Mouse (Mus musculus): ENCODE measurements at regions not wholly inside any gene's neighbourhood (a gene's known extent, or its start where the extent isn't known, plus 50 kb on each side); places are given as distances from the start of the nearest gene placed in this dataset.

- intact Hi-C loops (cut with DNase I): loop anchor here (5.0 kb wide), 1 partner anchor 240 kb away; the partner anchor contains the start of gene Gdnf
- DNase-seq: no peak
Measured at GRCm38 (mm10) chr15:7572221-7572620, 174.0 kb upstream of the Egflam start.

- intact Hi-C loops (cut with DNase I): loop anchor here (5.0 kb wide), 1 partner anchor 238 kb away; the partner anchor contains the start of gene Gdnf
- peak; percentile 8 to 15 for DNase-seq
Measured at GRCm38 (mm10) chr15:7574264-7574663, 176.1 kb upstream of the Egflam start.

GRCm38 (mm10) chr15:7574811-7575210 lies 176.6 kb upstream of the Egflam start:
- intact Hi-C loops (cut with DNase I): loop anchor here (5.0 kb wide), 1 partner anchor 237 kb away; the partner anchor contains the start of gene Gdnf
- peak; percentile 68 to 71 for DNase-seq

- no peak for DNase-seq
- intact Hi-C loops (cut with DNase I): no loop called here
Measured at GRCm38 (mm10) chr15:7578439-7578838, 180.2 kb upstream of the Egflam start.

- DNase-seq: no peak
- intact Hi-C loops (cut with DNase I): no loop called here
Measured at GRCm38 (mm10) chr15:7587210-7587609, 189.0 kb upstream of the Egflam start.

GRCm38 (mm10) chr15:7591486-7591885 lies 193.3 kb upstream of the Egflam start:
- DNase-seq: peak in 1 of 2 experiments; percentile 16
- intact Hi-C loops (cut with DNase I): no loop called here

- intact Hi-C loops (cut with DNase I): no loop called here
- DNase-seq: no peak
Measured at GRCm38 (mm10) chr15:7597335-7597734, 199.1 kb upstream of the Egflam start.

GRCm38 (mm10) chr15:7597805-7598204 lies 199.6 kb upstream of the Egflam start:
- no peak for DNase-seq
- intact Hi-C loops (cut with DNase I): no loop called here

GRCm38 (mm10) chr15:7601540-7601939 lies 203.3 kb upstream of the Egflam start:
- no peak for DNase-seq

GRCm38 (mm10) chr15:7604847-7605246 lies 205.8 kb upstream of the Gdnf start:
- no peak for DNase-seq
- intact Hi-C loops (cut with DNase I): no loop called here

More at GRCm38 (mm10) chr15:7601540-7601939, 203.3 kb upstream of the Egflam start:
- intact Hi-C loops (cut with DNase I): no loop called here

- intact Hi-C loops (cut with DNase I): no loop called here
- DNase-seq: no peak
Measured at GRCm38 (mm10) chr15:7617954-7618353, 192.7 kb upstream of the Gdnf start.

- intact Hi-C loops (cut with DNase I): no loop called here
- no peak for DNase-seq
Measured at GRCm38 (mm10) chr15:7623026-7623425, 187.6 kb upstream of the Gdnf start.

GRCm38 (mm10) chr15:7624689-7625472 lies 185.8 kb upstream of the Gdnf start:
- intact Hi-C loops (cut with DNase I): no loop called here

GRCm38 (mm10) chr15:7629826-7630225 lies 180.8 kb upstream of the Gdnf start:
- intact Hi-C loops (cut with DNase I): no loop called here
- DNase-seq: no peak

More at GRCm38 (mm10) chr15:7624689-7625472, 185.8 kb upstream of the Gdnf start:
- no peak for DNase-seq

- no peak for DNase-seq
- intact Hi-C loops (cut with DNase I): no loop called here
Measured at GRCm38 (mm10) chr15:7635234-7635633, 175.4 kb upstream of the Gdnf start.

- no peak for DNase-seq
- intact Hi-C loops (cut with DNase I): no loop called here
Measured at GRCm38 (mm10) chr15:7639444-7639843, 171.2 kb upstream of the Gdnf start.

GRCm38 (mm10) chr15:7642075-7642474 lies 168.6 kb upstream of the Gdnf start:
- intact Hi-C loops (cut with DNase I): no loop called here
- DNase-seq: no peak

GRCm38 (mm10) chr15:7650705-7651104 lies 159.9 kb upstream of the Gdnf start:
- no peak for DNase-seq
- intact Hi-C loops (cut with DNase I): no loop called here

- DNase-seq: peak in 1 of 2 experiments; percentile 2
- intact Hi-C loops (cut with DNase I): no loop called here
Measured at GRCm38 (mm10) chr15:7663888-7664287, 146.8 kb upstream of the Gdnf start.

- DNase-seq: no peak
- intact Hi-C loops (cut with DNase I): no loop called here
Measured at GRCm38 (mm10) chr15:7669631-7670030, 141.0 kb upstream of the Gdnf start.

- intact Hi-C loops (cut with DNase I): no loop called here
Measured at GRCm38 (mm10) chr15:7676970-7677369, 133.7 kb upstream of the Gdnf start.

GRCm38 (mm10) chr15:7678711-7679110 lies 131.9 kb upstream of the Gdnf start:
- intact Hi-C loops (cut with DNase I): no loop called here
- no peak for DNase-seq

More at GRCm38 (mm10) chr15:7676970-7677369, 133.7 kb upstream of the Gdnf start:
- DNase-seq: no peak

Data from heart, postnatal 10 days (tissue).